Mouse (Mus musculus): ENCODE data around the gene Vav3.

GRCm38 (mm10) chr3:109438552-109438951 is 98.1 kb downstream of the Vav3 start:
- no peak for TF ChIP-seq POLR2A (IDR thresholded peaks at IDR 0.05; ENCODE audit: low read depth, low read length)
- TF ChIP-seq CTCF (conservative IDR thresholded peaks at IDR 0.05 in 1 of 2, IDR thresholded peaks at IDR 0.05 in 1 of 2; ENCODE audit: low read depth in 2 of 2, low read length in 2 of 2) = no peak
- TF ChIP-seq MAFK (IDR thresholded peaks at IDR 0.05; ENCODE audit: insufficient replicate concordance, low read length) = no peak
- TF ChIP-seq ELF1 (IDR thresholded peaks at IDR 0.05; ENCODE audit: low read depth, low read length) = no peak
- no peak for TF ChIP-seq RCOR1 (conservative IDR thresholded peaks at IDR 0.05; ENCODE audit: low read depth, low read length)
- no peak for TF ChIP-seq JUND (conservative IDR thresholded peaks at IDR 0.05; ENCODE audit: low read depth, low read length)
- no peak for TF ChIP-seq ZC3H11A (IDR thresholded peaks at IDR 0.05; ENCODE audit: low read depth, low read length)
- no peak for TF ChIP-seq ZMIZ1 (IDR thresholded peaks at IDR 0.05; ENCODE audit: low read depth, low read length)
- TF ChIP-seq MAX (IDR thresholded peaks at IDR 0.05; ENCODE audit: low read length) = no peak
- TF ChIP-seq ZKSCAN1 (IDR thresholded peaks at IDR 0.05; ENCODE audit: borderline replicate concordance, low read depth, low read length) = no peak
- TF ChIP-seq EP300 (IDR thresholded peaks at IDR 0.05; ENCODE audit: low read length) = no peak
- no peak for TF ChIP-seq POLR2AphosphoS2 (IDR thresholded peaks at IDR 0.05; ENCODE audit: low read depth, low read length)
- TF ChIP-seq CHD1 (IDR thresholded peaks at IDR 0.05; ENCODE audit: low read depth, low read length) = no peak
- no peak for TF ChIP-seq IRF4 (IDR thresholded peaks at IDR 0.05; ENCODE audit: low read depth, low read length)
